Mouse (Mus musculus) erythroblast, adult 5-6 weeks (primary cell): ENCODE measurements around the gene Pepd. TPM values are rescaled to one million over a fixed set of nuclear protein-coding genes. Genes with fewer than 3 reads are reported as not detected.
"Not testable (repeated sequence)": the region's sequence is repeated elsewhere in the genome, so short reads cannot be mapped to it uniquely, and the experiment has no call there.

Source experiments
- ATAC-seq: replicated peaks from 2 replicates; pipeline ENCODE4 v1.8.0; 2016; ENCODE audit warnings: moderate number of reproducible peaks, mild to moderate bottlenecking, moderate TSS enrichment, inconsistent platforms; ENCODE audit not compliant: poor library complexity, low FRiP score, severe bottlenecking
- total RNA-seq, 2 experiments: library from RNA; stranded (forward) in 1 of 2; stranded (reverse) in 1 of 2; fragments of 150-400 nt in 1 of 2; fragments of 200-764, 138-1000 nt in 1 of 2; gene quantifications; 2 replicates each; pipeline versions ENCODE4 v1.2.3 to v1.2.4; 2015 to 2017; ENCODE audit warnings: low replicate concordance in 2 of 2

The Pepd gene
- total RNA-seq, 2 experiments from 2014 or later: 28.1 to 59.6 TPM

GRCm38 (mm10) chr7:34975913-34976312 is 63.7 kb downstream of the Pepd start:
- ATAC-seq: no peak

- ATAC-seq: no peak
Measured at GRCm38 (mm10) chr7:34977403-34977802, 65.2 kb downstream of the Pepd start.

- peak; percentile 63 for ATAC-seq
Measured at GRCm38 (mm10) chr7:34981803-34982202, 69.6 kb downstream of the Pepd start.

GRCm38 (mm10) chr7:34982372-34982771 is 70.2 kb downstream of the Pepd start:
- ATAC-seq: not testable (repeated sequence)

GRCm38 (mm10) chr7:34983702-34984475 is 71.7 kb downstream of the Pepd start:
- ATAC-seq: no peak

GRCm38 (mm10) chr7:34984526-34985133 is 72.5 kb downstream of the Pepd start:
- 0 out of 2 replicates have a peak, but pooled peaks have one; percentile 27 for ATAC-seq

- peak; percentile 25 for ATAC-seq
Measured at GRCm38 (mm10) chr7:34985216-34985615, 73.0 kb downstream of the Pepd start.

GRCm38 (mm10) chr7:34985646-34986045 is 73.5 kb downstream of the Pepd start:
- peak; percentile 92 for ATAC-seq

GRCm38 (mm10) chr7:34986575-34987150 is 74.5 kb downstream of the Pepd start:
- ATAC-seq: no peak

GRCm38 (mm10) chr7:34987258-34987657 is 75.1 kb downstream of the Pepd start:
- no peak for ATAC-seq

- no peak for ATAC-seq
Measured at GRCm38 (mm10) chr7:34988488-34988887, 76.3 kb downstream of the Pepd start.

GRCm38 (mm10) chr7:34991731-34992246 is 79.6 kb downstream of the Pepd start:
- no peak for ATAC-seq

- no peak for ATAC-seq
Measured at GRCm38 (mm10) chr7:34992766-34993165, 80.6 kb downstream of the Pepd start.

GRCm38 (mm10) chr7:34995872-34996662 is 83.9 kb downstream of the Pepd start:
- ATAC-seq: no peak

- ATAC-seq: peak; percentile 77
Measured at GRCm38 (mm10) chr7:35000839-35001238, 88.7 kb downstream of the Pepd start.

- no peak for ATAC-seq
Measured at GRCm38 (mm10) chr7:35003171-35003737, 91.1 kb downstream of the Pepd start.

GRCm38 (mm10) chr7:35006661-35007060 is 94.5 kb downstream of the Pepd start:
- ATAC-seq: no peak

- no peak for ATAC-seq
Measured at GRCm38 (mm10) chr7:35013228-35013627, 101.0 kb downstream of the Pepd start.

- ATAC-seq: no peak
Measured at GRCm38 (mm10) chr7:35015252-35015651, 103.1 kb downstream of the Pepd start.

- no peak for ATAC-seq
Measured at GRCm38 (mm10) chr7:35021365-35021764, 109.2 kb downstream of the Pepd start.
